Mouse (Mus musculus) thymus, adult 2 months (tissue): ENCODE measurements around the gene Usp37. TPM values are rescaled to one million over a fixed set of nuclear protein-coding genes. Genes with fewer than 3 reads are reported as not detected.

Experiments
- DNase-seq: peaks from one replicate; pipeline ENCODE4 v3.0.0; 2021
- H3K27ac ChIP-seq: fragments of 200-500 bp; 2 replicates; pipeline ENCODE4 v1.5.1; 2012; ENCODE audit warnings: low read length, control low read depth; ENCODE audit not compliant: control insufficient read depth, insufficient read depth
- H3K27me3 ChIP-seq: fragments of 200-500 bp; 2 replicates; pipeline ENCODE4 v1.6.1; 2012; ENCODE audit warnings: mild to moderate bottlenecking, low read length, moderate library complexity, mixed read lengths; ENCODE audit not compliant: control insufficient read depth, insufficient read depth
- H3K36me3 ChIP-seq: fragments of 200-500 bp; 2 replicates; pipeline ENCODE4 v1.6.1; 2012; ENCODE audit warnings: mild to moderate bottlenecking, low read length, moderate library complexity; ENCODE audit not compliant: control insufficient read depth, insufficient read depth
- H3K4me1 ChIP-seq: fragments of 200-500 bp; replicated peaks from 2 replicates; pipeline ENCODE4 v1.6.1; 2012; ENCODE audit warnings: low read length; ENCODE audit not compliant: control insufficient read depth, insufficient read depth
- H3K4me3 ChIP-seq: fragments of 200-500 bp; 2 replicates; pipeline ENCODE4 v1.5.1; 2012; ENCODE audit warnings: mild to moderate bottlenecking, low read length, control low read depth, moderate library complexity; ENCODE audit not compliant: control insufficient read depth, insufficient read depth
- CTCF ChIP-seq: fragments of 200-500 bp; IDR thresholded peaks from 2 replicates; pipeline ENCODE4 v1.5.1; 2012; ENCODE audit warnings: mild to moderate bottlenecking, control low read depth, low read length, moderate library complexity, borderline replicate concordance; ENCODE audit not compliant: control insufficient read depth, poor library complexity, insufficient read depth; ENCODE audit errors: extremely low read depth
- POLR2A ChIP-seq: fragments of 200-500 bp; IDR thresholded peaks from 2 replicates; pipeline ENCODE4 v1.6.1; 2012; ENCODE audit warnings: mild to moderate bottlenecking, low read length, control low read depth, moderate library complexity; ENCODE audit not compliant: control insufficient read depth, poor library complexity, insufficient read depth; ENCODE audit errors: extremely low read depth
- WGBS: fragments of 180-500 bp; shearing (Covaris S2); methylation state at CpG from one replicate; pipeline ENCODE4 v1.1.7; 2018; 5-methylcytosine and 5-hydroxymethylcytosine counted together
- polyA plus RNA-seq: library from polyadenylated mRNA; depleted of rRNA; stranded (reverse); fragments of >200 nt; gene quantifications from 2 replicates; pipeline ENCODE4 v1.2.3, GENCODE M21; 2012

Gene Usp37
- polyA plus RNA-seq, 1 experiment = 7.3 TPM

- WGBS = 80% methylated on average over 19 of the region's 19 CpGs
- no peak for DNase-seq
- H3K4me3 ChIP-seq = no peak overlapping the region
- peaks cover 34% of the 10 kb centered on the region for H3K36me3 ChIP-seq
- no peaks in the 10 kb centered on the region for H3K27me3 ChIP-seq
- H3K4me1 ChIP-seq = peaks cover 4% of the 10 kb centered on the region; the same call in 1 of the 2 replicates
- H3K27ac ChIP-seq = no peak overlapping the region
- no peak for TF ChIP-seq POLR2A
- TF ChIP-seq CTCF = no peak
These were observed 104.8 kb downstream of the Usp37 start for GRCm38 (mm10) chr1:74439166-74439876.

- Histone ChIP-seq H3K27ac (no peak overlapping the region), H3K27me3 (no peaks in the 10 kb centered on the region), H3K4me3 (no peak overlapping the region), H3K4me1 (peaks cover 4% of the 10 kb centered on the region; the same call in 1 of the 2 replicates), H3K36me3 (peaks cover 30% of the 10 kb centered on the region)
- WGBS = 89% methylated on average over 8 of the region's 8 CpGs
- TF ChIP-seq CTCF (no peak), POLR2A (no peak)
- no peak for DNase-seq
These were observed 106.2 kb downstream of the Usp37 start for GRCm38 (mm10) chr1:74437702-74438427.

- no peaks in the 10 kb centered on the region for H3K27me3 ChIP-seq
- H3K36me3 ChIP-seq = peaks cover 18% of the 10 kb centered on the region
- DNase-seq = peak; percentile 9
- 41% methylated on average over 6 of the region's 6 CpGs for WGBS
- H3K4me1 ChIP-seq = peaks cover 4% of the 10 kb centered on the region; the same call in 1 of the 2 replicates
- TF ChIP-seq CTCF (no peak), POLR2A (no peak)
- no peak overlapping the region for H3K27ac ChIP-seq
- no peak overlapping the region for H3K4me3 ChIP-seq
These were observed 108.5 kb downstream of the Usp37 start for GRCm38 (mm10) chr1:74435563-74435962.

- no peak overlapping the region; the same call in 1 of the 2 replicates for H3K27ac ChIP-seq
- no peak for DNase-seq
- WGBS = 67% methylated on average over 5 of the region's 5 CpGs
- H3K4me1 ChIP-seq = peaks cover 6% of the 10 kb centered on the region
- no peak overlapping the region for H3K4me3 ChIP-seq
- H3K27me3 ChIP-seq = no peaks in the 10 kb centered on the region
- H3K36me3 ChIP-seq = peaks cover 15% of the 10 kb centered on the region
- no peak for TF ChIP-seq CTCF
- TF ChIP-seq POLR2A = no peak
These were observed 109.5 kb downstream of the Usp37 start for GRCm38 (mm10) chr1:74434596-74434995.

- DNase-seq = no peak
- Histone ChIP-seq H3K4me1 (peaks cover 6% of the 10 kb centered on the region), H3K4me3 (no peak overlapping the region), H3K27me3 (no peaks in the 10 kb centered on the region), H3K27ac (no peak overlapping the region), H3K36me3 (peaks cover 2% of the 10 kb centered on the region; the same call in 1 of the 2 replicates)
- no peak for TF ChIP-seq CTCF
- TF ChIP-seq POLR2A = no peak
- WGBS = over 99% methylated on average over 6 of the region's 6 CpGs
These were observed 110.9 kb downstream of the Usp37 start for GRCm38 (mm10) chr1:74433220-74433619.

GRCm38 (mm10) chr1:74425845-74426244 lies 118.2 kb downstream of the Usp37 start:
- WGBS = 42% methylated on average over 7 of the region's 7 CpGs
- Histone ChIP-seq H3K27ac (no peak overlapping the region), H3K4me3 (no peak overlapping the region), H3K36me3 (no peaks in the 10 kb centered on the region), H3K27me3 (no peaks in the 10 kb centered on the region), H3K4me1 (peaks cover 2% of the 10 kb centered on the region; the same call in 1 of the 2 replicates)
- no peak for DNase-seq
- TF ChIP-seq CTCF = no peak
- no peak for TF ChIP-seq POLR2A
